Comparison of ENCODE assay signal across 26 mouse cellular contexts in genomic region chr11:104186837-104187150, GRCm38 (mm10). TPM values are rescaled to one million over a fixed set of nuclear protein-coding genes. Genes with fewer than 3 reads are reported as not detected.
"Had no signal": no experiment of that assay in that cellular context is flagged by ENCODE, and none has a peak within 500 bp of the region (broad histone marks: within the 10 kb centered on the region; RNA-seq: fewer than 3 reads in every experiment).

No protein-coding gene starts in this region.

- H3K27me3 ChIP-seq: midbrain, embryonic 13.5 days; neural tube, embryonic 13.5 days; neural tube, embryonic 15.5 days had no signal

- H3K27ac ChIP-seq: liver, embryonic 14.5 days; midbrain, embryonic 13.5 days; neural tube, embryonic 13.5 days; neural tube, embryonic 15.5 days had no signal

- H3K36me3 ChIP-seq: midbrain, embryonic 10.5 days; midbrain, embryonic 13.5 days; neural tube, embryonic 13.5 days; neural tube, embryonic 15.5 days had no signal

- H3K4me3 ChIP-seq: midbrain, embryonic 10.5 days; midbrain, embryonic 13.5 days; myocyte; neural tube, embryonic 13.5 days; neural tube, embryonic 15.5 days had no signal

- DNase-seq: lung, adult 18-20 months; lung, embryonic 14.5 days; lung, postnatal 10 days; lung, postnatal 4 days; retina, postnatal 1 day; right cerebral cortex, adult 18-20 months; right cerebral cortex, postnatal 25 days; right cerebral cortex, postnatal 4 days; spleen, adult 18-20 months; thymus, adult 18-20 months; thymus, postnatal 14 days; thymus, postnatal 36 days had no signal

- H3K4me1 ChIP-seq: midbrain, embryonic 10.5 days; midbrain, embryonic 13.5 days; neural tube, embryonic 13.5 days; neural tube, embryonic 15.5 days had no signal

RNA-seq across cellular contexts. Expression of gene Sppl2c, which starts 0.7 kb away (rescaled TPM):
- polyA plus RNA-seq: liver, embryonic 14.5 days; liver, embryonic 16.5 days; lung, embryonic 14.5 days; lung, embryonic 16.5 days; midbrain, embryonic 10.5 days; midbrain, embryonic 13.5 days; midbrain, embryonic 16.5 days; myocyte; neural tube, embryonic 11.5 days; neural tube, embryonic 13.5 days; neural tube, embryonic 15.5 days; small intestine, adult 2 months; stomach, embryonic 14.5 days; stomach, embryonic 16.5 days; thymus, postnatal 0 days had no signal

RNA-seq across cellular contexts. Expression of gene Crhr1, which starts 54.1 kb away (rescaled TPM):
- polyA plus RNA-seq: liver, embryonic 14.5 days; liver, embryonic 16.5 days; lung, embryonic 14.5 days; lung, embryonic 16.5 days; myocyte; small intestine, adult 2 months had no signal
